Mouse (Mus musculus) intestine, embryonic 15.5 days (tissue): ENCODE measurements around the gene Ppp4c. TPM values are rescaled to one million over a fixed set of nuclear protein-coding genes. Genes with fewer than 3 reads are reported as not detected.

Experiments used
- ATAC-seq: fragments of 200-750 bp; cut with Nextera tagmentation; 2 replicates; pipeline ENCODE4 v1.8.0; 2017; ENCODE audit warnings: moderate TSS enrichment, moderate library complexity
- H3K27ac ChIP-seq: fragments of 300-500 bp; sonication (generic); 2 replicates; pipeline ENCODE4 v1.5.1; 2015; ENCODE audit warnings: mild to moderate bottlenecking, inconsistent platforms
- H3K27me3 ChIP-seq: fragments of 300-500 bp; sonication (generic); replicated peaks from 2 replicates; pipeline ENCODE4 v1.6.1; 2015; ENCODE audit warnings: inconsistent platforms
- H3K36me3 ChIP-seq: fragments of 300-500 bp; sonication (generic); 2 replicates; pipeline ENCODE4 v1.6.1; 2015; ENCODE audit warnings: inconsistent platforms
- H3K4me1 ChIP-seq: fragments of 300-500 bp; sonication (generic); replicated peaks from 2 replicates; pipeline ENCODE4 v1.6.1; 2015; ENCODE audit warnings: inconsistent platforms
- H3K4me2 ChIP-seq: fragments of 300-500 bp; sonication (generic); replicated peaks from 2 replicates; pipeline ENCODE4 v1.6.1; 2015; ENCODE audit warnings: mild to moderate bottlenecking, inconsistent platforms
- H3K4me3 ChIP-seq: fragments of 300-500 bp; sonication (generic); replicated peaks from 2 replicates; pipeline ENCODE4 v1.5.1; 2015; ENCODE audit warnings: inconsistent platforms
- H3K9ac ChIP-seq: fragments of 300-500 bp; sonication (generic); 2 replicates; pipeline ENCODE4 v1.6.1; 2015; ENCODE audit warnings: inconsistent platforms
- H3K9me3 ChIP-seq: fragments of 300-500 bp; sonication (generic); 2 replicates; pipeline ENCODE4 v1.6.1; 2016; ENCODE audit warnings: inconsistent platforms
- WGBS: fragments of 180-500 bp; shearing (Covaris S2); methylation state at CpG from one replicate; pipeline ENCODE4 v1.1.7; 2015; 5-methylcytosine and 5-hydroxymethylcytosine counted together
- polyA plus RNA-seq: library from polyadenylated mRNA; unstranded; fragments of >200 nt; fragmentation: Nextera tagmentation; extraction: Ambion mirVana; gene quantifications from 2 replicates; pipeline ENCODE4 v1.2.1, GENCODE M21; 2015

Ppp4c gene
- 248 and 256 TPM in 2 replicates for polyA plus RNA-seq

GRCm38 (mm10) chr7:126791851-126792720 is at the start of gene Ppp4c:
Gene Ppp4c (minus strand): TSS chr7:126792496.
- peak; percentile 94 for ATAC-seq
- WGBS, result under 1% methylated on average over 82 of the region's 83 CpGs
- Histone ChIP-seq H3K27me3 (no peaks in the 10 kb centered on the region), H3K9me3 (no peaks in the 10 kb centered on the region), H3K36me3 (peaks cover 33% of the 10 kb centered on the region), H3K4me2 (peak within 1 kb of the TSS; percentile 68), H3K4me3 (peak within 1 kb of the TSS; percentile 64), H3K27ac (peak within 1 kb of the TSS; percentile 96), H3K4me1 (peaks cover 21% of the 10 kb centered on the region), H3K9ac (peak within 1 kb of the TSS; percentile 81)

GRCm38 (mm10) chr7:126833294-126833693 is 41.0 kb upstream of the Ppp4c start:
- Histone ChIP-seq H3K27me3 (no peaks in the 10 kb centered on the region), H3K36me3 (no peaks in the 10 kb centered on the region), H3K4me3 (no peak overlapping the region), H3K27ac (no peak overlapping the region), H3K9me3 (no peaks in the 10 kb centered on the region), H3K9ac (no peak overlapping the region), H3K4me1 (0 out of 2 replicates have a peak, but pooled peaks cover 5% of the 10 kb centered on the region), H3K4me2 (no peak overlapping the region)
- 95% methylated on average over 1 of the region's 1 CpGs for WGBS
- no peak for ATAC-seq

GRCm38 (mm10) chr7:126832036-126832598 is 39.8 kb upstream of the Ppp4c start:
- H3K4me2 ChIP-seq, result peak overlapping the region; percentile 59
- no peaks in the 10 kb centered on the region for H3K27me3 ChIP-seq
- no peaks in the 10 kb centered on the region for H3K9me3 ChIP-seq
- 1% methylated on average over 21 of the region's 21 CpGs for WGBS
- no peaks in the 10 kb centered on the region for H3K36me3 ChIP-seq
- H3K9ac ChIP-seq, result no peak overlapping the region
- H3K4me3 ChIP-seq, result peak overlapping the region; percentile 29
- H3K27ac ChIP-seq, result no peak overlapping the region
- 0 out of 2 replicates have a peak, but pooled peaks cover 5% of the 10 kb centered on the region for H3K4me1 ChIP-seq
- peak; percentile 95 for ATAC-seq

GRCm38 (mm10) chr7:126831539-126831938 is 39.2 kb upstream of the Ppp4c start, which contains the start of gene 4930451I11Rik:
Gene 4930451I11Rik (minus strand): TSS chr7:126831639.
- no peaks in the 10 kb centered on the region for H3K27me3 ChIP-seq
- 55% methylated on average over 5 of the region's 5 CpGs for WGBS
- no peaks in the 10 kb centered on the region for H3K9me3 ChIP-seq
- no peak within 1 kb of the TSS for H3K27ac ChIP-seq
- peak within 1 kb of the TSS; percentile 29 for H3K4me3 ChIP-seq
- H3K4me2 ChIP-seq, result peak within 1 kb of the TSS; percentile 59
- no peak within 1 kb of the TSS for H3K9ac ChIP-seq
- no peak; the same call in 1 of the 2 replicates for ATAC-seq
- H3K36me3 ChIP-seq, result no peaks in the 10 kb centered on the region
- 0 out of 2 replicates have a peak, but pooled peaks cover 5% of the 10 kb centered on the region for H3K4me1 ChIP-seq

- Histone ChIP-seq H3K4me1 (peaks cover 5% of the 10 kb centered on the region; the same call in 1 of the 2 replicates), H3K36me3 (no peaks in the 10 kb centered on the region), H3K27ac (no peak overlapping the region), H3K9me3 (no peaks in the 10 kb centered on the region), H3K4me2 (no peak overlapping the region), H3K9ac (no peak overlapping the region), H3K4me3 (no peak overlapping the region), H3K27me3 (peaks cover 32% of the 10 kb centered on the region)
- 68% methylated on average over 5 of the region's 5 CpGs for WGBS
- ATAC-seq, result no peak
These were observed 33.7 kb upstream of the Ppp4c start for GRCm38 (mm10) chr7:126825952-126826351.

- H3K9ac ChIP-seq, result no peak overlapping the region
- no peak overlapping the region for H3K27ac ChIP-seq
- H3K9me3 ChIP-seq, result no peaks in the 10 kb centered on the region
- WGBS, result 19% methylated on average over 8 of the region's 8 CpGs
- H3K4me2 ChIP-seq, result no peak overlapping the region
- no peak for ATAC-seq
- no peaks in the 10 kb centered on the region for H3K36me3 ChIP-seq
- peaks cover 32% of the 10 kb centered on the region for H3K27me3 ChIP-seq
- peaks cover 5% of the 10 kb centered on the region; the same call in 1 of the 2 replicates for H3K4me1 ChIP-seq
- H3K4me3 ChIP-seq, result no peak overlapping the region
These were observed 33.1 kb upstream of the Ppp4c start for GRCm38 (mm10) chr7:126825403-126825802.

- no peaks in the 10 kb centered on the region for H3K9me3 ChIP-seq
- H3K4me1 ChIP-seq, result peaks cover 5% of the 10 kb centered on the region; the same call in 1 of the 2 replicates
- peaks cover 32% of the 10 kb centered on the region for H3K27me3 ChIP-seq
- no peak overlapping the region for H3K9ac ChIP-seq
- ATAC-seq, result no peak
- no peaks in the 10 kb centered on the region for H3K36me3 ChIP-seq
- no peak overlapping the region for H3K27ac ChIP-seq
- WGBS, result 13% methylated on average over 10 of the region's 10 CpGs
- H3K4me2 ChIP-seq, result no peak overlapping the region
- H3K4me3 ChIP-seq, result no peak overlapping the region
These were observed 31.6 kb upstream of the Ppp4c start for GRCm38 (mm10) chr7:126823940-126824339.

- no peaks in the 10 kb centered on the region for H3K9me3 ChIP-seq
- peak overlapping the region; percentile 58 for H3K4me2 ChIP-seq
- 2% methylated on average over 16 of the region's 19 CpGs for WGBS
- no peak overlapping the region for H3K27ac ChIP-seq
- ATAC-seq, result peak; percentile 58; the same call in 1 of the 2 replicates
- 0 out of 2 replicates have a peak overlapping the region, but pooled peaks have one; percentile 38 for H3K9ac ChIP-seq
- peak overlapping the region; percentile 21; the same call in 1 of the 2 replicates for H3K4me3 ChIP-seq
- H3K36me3 ChIP-seq, result no peaks in the 10 kb centered on the region
- peaks cover 32% of the 10 kb centered on the region for H3K27me3 ChIP-seq
- H3K4me1 ChIP-seq, result peaks cover 5% of the 10 kb centered on the region; the same call in 1 of the 2 replicates
These were observed 31.0 kb upstream of the Ppp4c start for GRCm38 (mm10) chr7:126823202-126823711.

GRCm38 (mm10) chr7:126822741-126823140 is 30.4 kb upstream of the Ppp4c start:
- Histone ChIP-seq H3K9ac (0 out of 2 replicates have a peak overlapping the region, but pooled peaks have one; percentile 3), H3K36me3 (no peaks in the 10 kb centered on the region), H3K27ac (0 out of 2 replicates have a peak overlapping the region, but pooled peaks have one; percentile 17), H3K4me1 (peaks cover 5% of the 10 kb centered on the region; the same call in 1 of the 2 replicates), H3K9me3 (no peaks in the 10 kb centered on the region), H3K4me2 (peak overlapping the region; percentile 58), H3K27me3 (peaks cover 32% of the 10 kb centered on the region), H3K4me3 (no peak overlapping the region)
- no peak for ATAC-seq
- 19% methylated on average over 9 of the region's 9 CpGs for WGBS

- Histone ChIP-seq H3K27ac (no peak overlapping the region), H3K4me3 (no peak overlapping the region), H3K9me3 (no peaks in the 10 kb centered on the region), H3K36me3 (no peaks in the 10 kb centered on the region), H3K4me1 (peaks cover 5% of the 10 kb centered on the region; the same call in 1 of the 2 replicates), H3K27me3 (peaks cover 32% of the 10 kb centered on the region), H3K4me2 (no peak overlapping the region), H3K9ac (0 out of 2 replicates have a peak overlapping the region, but pooled peaks have one; percentile 3)
- peak; percentile 53 for ATAC-seq
- WGBS, result 24% methylated on average over 7 of the region's 7 CpGs
These were observed 29.7 kb upstream of the Ppp4c start for GRCm38 (mm10) chr7:126821835-126822511.

- H3K27ac ChIP-seq, result no peak overlapping the region
- peaks cover 13% of the 10 kb centered on the region for H3K27me3 ChIP-seq
- WGBS, result 52% methylated on average over 1 of the region's 1 CpGs
- no peak overlapping the region for H3K4me3 ChIP-seq
- no peaks in the 10 kb centered on the region for H3K9me3 ChIP-seq
- no peak for ATAC-seq
- H3K4me2 ChIP-seq, result no peak overlapping the region
- H3K9ac ChIP-seq, result no peak overlapping the region
- H3K36me3 ChIP-seq, result no peaks in the 10 kb centered on the region
- peaks cover 5% of the 10 kb centered on the region; the same call in 1 of the 2 replicates for H3K4me1 ChIP-seq
These were observed 26.5 kb upstream of the Ppp4c start for GRCm38 (mm10) chr7:126818818-126819217.
